In genomic region chr6:122496501-122496900, GRCm38 (mm10) we compare ENCODE assay signal across 8 mouse cellular contexts. TPM values are rescaled to one million over a fixed set of nuclear protein-coding genes. Genes with fewer than 3 reads are reported as not detected.
DNase-seq lines count a peak whose midpoint lies in the region; ATAC-seq lines count a peak whose summit lies in the region.

No protein-coding gene starts in this region.

- 27% methylated on average over 5 of the region's 5 CpGs for WGBS in heart, embryonic 13.5 days

- H3K27me3 ChIP-seq in heart, embryonic 13.5 days (replicated peaks), result peaks cover 6% of the 10 kb centered on the region; the same call in 1 of the 2 replicates

- DNase-seq in left cerebral cortex, postnatal 25 days (ENCODE audit: low spot score in 2 of 2), result peak; percentile 26 to 34
- DNase-seq in left cerebral cortex, postnatal 36 days (ENCODE audit: low spot score in 2 of 2), result no peak
- peak; percentile 3 for DNase-seq in c-Kit-negative CD71-positive TER-119-positive erythroid progenitor cells, embryonic 14.5 days (ENCODE audit: low read depth, low spot score)
- DNase-seq in spleen, postnatal 14 days (ENCODE audit: low spot score in 2 of 2), result no peak
- DNase-seq in frontal cortex, postnatal 14 days (ENCODE audit: low spot score in 2 of 2), result no peak
- no peak for DNase-seq in right cerebral cortex, postnatal 14 days

- H3K9ac ChIP-seq in heart, embryonic 13.5 days, result no peak overlapping the region

- intact Hi-C loops in left cerebral cortex, postnatal 25 days (cut with DNase I), result loop anchor here (5.0 kb wide), 2 partner anchors 66 to 94 kb away; no protein-coding TSS in a partner anchor
- intact Hi-C loops in left cerebral cortex, postnatal 36 days (cut with DNase I), result loop anchor here (5.0 kb wide), 1 partner anchor 66 kb away; no protein-coding TSS in a partner anchor

- H3K4me3 ChIP-seq in heart, embryonic 13.5 days, result no peak overlapping the region

- ATAC-seq in heart, embryonic 13.5 days (ENCODE audit: extremely low read depth, insufficient number of reproducible peaks, low FRiP score, low TSS enrichment), result no peak
- peak; percentile 53 for ATAC-seq in megakaryocyte-erythroid progenitor cell, adult 5-6 weeks (replicated peaks; ENCODE audit: low FRiP score, low TSS enrichment, poor library complexity, severe bottlenecking)

- no peaks in the 10 kb centered on the region for H3K9me3 ChIP-seq in heart, embryonic 13.5 days

- H3K4me1 ChIP-seq in heart, embryonic 13.5 days, result peaks cover 34% of the 10 kb centered on the region

- peak overlapping the region; percentile 68 for H3K4me2 ChIP-seq in heart, embryonic 13.5 days

- H3K36me3 ChIP-seq in heart, embryonic 13.5 days, result no peaks in the 10 kb centered on the region

- H3K27ac ChIP-seq in heart, embryonic 13.5 days (replicated peaks), result peak overlapping the region; percentile 84

RNA-seq across cellular contexts. Expression of gene Rimklb, which starts 2.1 kb away (rescaled TPM):
- 10 to 100 TPM; 84.1 to 91.8 TPM for total RNA-seq in left cerebral cortex, postnatal 25 days (2021)
- total RNA-seq in left cerebral cortex, postnatal 36 days (2021), result 10 to 100 TPM; 73.0 to 92.4 TPM
- 5.3 and 6.0 TPM in 2 replicates for polyA plus RNA-seq in heart, embryonic 13.5 days (2015; fragmentation: Nextera tagmentation; extraction: Ambion mirVana)
- total RNA-seq in megakaryocyte-erythroid progenitor cell, adult 5-6 weeks (2014; fragmentation: Nextera tagmentation), result not detected in 2 replicates
- total RNA-seq in megakaryocyte-erythroid progenitor cell, adult 5-6 weeks (2017), result not detected in 2 replicates

RNA-seq across cellular contexts. Expression of gene Mfap5, which starts 9.1 kb away (rescaled TPM):
- total RNA-seq in left cerebral cortex, postnatal 25 days (2021), result 1 to 10 TPM in 1 of 2 experiments, under 1 TPM in 1; 0.32 to 1.2 TPM
- not detected for total RNA-seq in left cerebral cortex, postnatal 36 days (2021)
- 13.7 and 13.8 TPM in 2 replicates for polyA plus RNA-seq in heart, embryonic 13.5 days (2015; fragmentation: Nextera tagmentation; extraction: Ambion mirVana)
- not detected in 2 replicates for total RNA-seq in megakaryocyte-erythroid progenitor cell, adult 5-6 weeks (2014; fragmentation: Nextera tagmentation)
- total RNA-seq in megakaryocyte-erythroid progenitor cell, adult 5-6 weeks (2017), result not detected in 2 replicates

RNA-seq across cellular contexts. Expression of gene Aicda, which starts 57.1 kb away (rescaled TPM):
- not detected for total RNA-seq in left cerebral cortex, postnatal 25 days (2021)
- not detected for total RNA-seq in left cerebral cortex, postnatal 36 days (2021)
- not detected in 2 replicates for polyA plus RNA-seq in heart, embryonic 13.5 days (2015; fragmentation: Nextera tagmentation; extraction: Ambion mirVana)
- not detected in 2 replicates for total RNA-seq in megakaryocyte-erythroid progenitor cell, adult 5-6 weeks (2014; fragmentation: Nextera tagmentation)
- total RNA-seq in megakaryocyte-erythroid progenitor cell, adult 5-6 weeks (2017), result not detected in 2 replicates

Comparison
In these comparisons a context has a peak if more than half of its experiments do, and no peak if none do; other contexts are left out.
1. DNase-seq: peak in left cerebral cortex, postnatal 25 days (2 of 2) and c-Kit-negative CD71-positive TER-119-positive erythroid progenitor cells, embryonic 14.5 days (single experiment); none in left cerebral cortex, postnatal 36 days (0 of 2), spleen, postnatal 14 days (0 of 2), frontal cortex, postnatal 14 days (0 of 2) and right cerebral cortex, postnatal 14 days (single experiment).
2. RNA of gene Rimklb, which starts 2.1 kb away (total RNA-seq): 73.0 to 92.4 TPM in left cerebral cortex, postnatal 36 days and 84.1 to 91.8 TPM in left cerebral cortex, postnatal 25 days; not detected in megakaryocyte-erythroid progenitor cell, adult 5-6 weeks; every median in the first group is over 10 times any median in the second.